Mouse (Mus musculus) kidney, embryonic 14.5 days (tissue): Measurements from ENCODE around the gene Kif1b. TPM values are rescaled to one million over a fixed set of nuclear protein-coding genes. Genes with fewer than 3 reads are reported as not detected.

ENCODE experiments used
- ATAC-seq: fragments of 200-750 bp; cut with Nextera tagmentation; 2 replicates; pipeline ENCODE4 v1.8.0; 2017; ENCODE audit warnings: moderate number of reproducible peaks, mild to moderate bottlenecking, moderate TSS enrichment, moderate library complexity; ENCODE audit not compliant: low FRiP score, low TSS enrichment
- H3K27ac ChIP-seq: fragments of 300-500 bp; sonication (generic); 2 replicates; pipeline ENCODE4 v1.5.1; 2014; ENCODE audit warnings: low read depth, mild to moderate bottlenecking, low read length, moderate library complexity, mixed read lengths
- H3K27me3 ChIP-seq: fragments of 300-500 bp; sonication (generic); 2 replicates; pipeline ENCODE4 v1.6.1; 2014; ENCODE audit warnings: mild to moderate bottlenecking, low read length; ENCODE audit not compliant: control insufficient read depth, insufficient read depth
- H3K36me3 ChIP-seq: fragments of 300-500 bp; sonication (generic); 2 replicates; pipeline ENCODE4 v1.6.1; 2014; ENCODE audit warnings: low read length, mixed read lengths; ENCODE audit not compliant: control insufficient read depth, insufficient read depth
- H3K4me1 ChIP-seq: fragments of 300-500 bp; sonication (generic); 2 replicates; pipeline ENCODE4 v1.6.1; 2014; ENCODE audit warnings: low read length, mixed read lengths; ENCODE audit not compliant: control insufficient read depth, insufficient read depth
- H3K4me2 ChIP-seq: fragments of 300-500 bp; sonication (generic); replicated peaks from 2 replicates; pipeline ENCODE4 v1.6.1; 2014; ENCODE audit warnings: low read depth, mild to moderate bottlenecking, low read length
- H3K4me3 ChIP-seq: fragments of 300-500 bp; sonication (generic); 2 replicates; pipeline ENCODE4 v1.5.1; 2014; ENCODE audit warnings: mild to moderate bottlenecking, low read length
- H3K9ac ChIP-seq: fragments of 300-500 bp; sonication (generic); 2 replicates; pipeline ENCODE4 v1.6.1; 2014; ENCODE audit warnings: low read depth, mild to moderate bottlenecking, low read length, moderate library complexity
- H3K9me3 ChIP-seq: fragments of 300-500 bp; sonication (generic); 2 replicates; pipeline ENCODE4 v1.6.1; 2016; ENCODE audit warnings: low read length; ENCODE audit not compliant: control insufficient read depth
- WGBS: fragments of 180-500 bp; shearing (Covaris S2); extraction: QIAGEN DNeasy Blood & Tissue Kit; methylation state at CpG from one replicate; pipeline ENCODE4 v1.1.7; 2014; 5-methylcytosine and 5-hydroxymethylcytosine counted together
- polyA plus RNA-seq: library from polyadenylated mRNA; unstranded; fragments of >200 nt; fragmentation: Nextera tagmentation; extraction: Ambion mirVana; gene quantifications from 2 replicates; pipeline ENCODE4 v1.2.1, GENCODE M21; 2014

Gene Kif1b
- polyA plus RNA-seq, 1 experiment from 2014 or later: 35.7 TPM

GRCm38 (mm10) chr4:149291061-149291460 is 16.4 kb downstream of the Kif1b start:
- H3K27ac ChIP-seq: no peak overlapping the region

GRCm38 (mm10) chr4:149290157-149290750 is 17.2 kb downstream of the Kif1b start:
- Histone ChIP-seq H3K4me2 (no peak overlapping the region), H3K36me3 (peaks cover 20% of the 10 kb centered on the region), H3K9ac (no peak overlapping the region), H3K4me3 (no peak overlapping the region), H3K4me1 (no peaks in the 10 kb centered on the region; the same call in 1 of the 2 replicates), H3K9me3 (no peaks in the 10 kb centered on the region), H3K27ac (no peak overlapping the region), H3K27me3 (no peaks in the 10 kb centered on the region)
- ATAC-seq: no peak
- WGBS: 83% methylated on average over 7 of the region's 7 CpGs

More at GRCm38 (mm10) chr4:149291061-149291460, 16.4 kb downstream of the Kif1b start:
- Histone ChIP-seq H3K27me3 (no peaks in the 10 kb centered on the region), H3K36me3 (peaks cover 20% of the 10 kb centered on the region), H3K4me2 (no peak overlapping the region), H3K4me1 (no peaks in the 10 kb centered on the region; the same call in 1 of the 2 replicates), H3K9me3 (no peaks in the 10 kb centered on the region), H3K4me3 (no peak overlapping the region), H3K9ac (no peak overlapping the region)
- no peak for ATAC-seq
- 81% methylated on average over 9 of the region's 9 CpGs for WGBS

- Histone ChIP-seq H3K36me3 (peaks cover 20% of the 10 kb centered on the region), H3K4me2 (no peak overlapping the region), H3K27me3 (no peaks in the 10 kb centered on the region), H3K27ac (no peak overlapping the region), H3K4me3 (no peak overlapping the region), H3K4me1 (no peaks in the 10 kb centered on the region), H3K9ac (no peak overlapping the region), H3K9me3 (no peaks in the 10 kb centered on the region)
- no peak for ATAC-seq
- WGBS: 79% methylated on average over 8 of the region's 8 CpGs
Observed at GRCm38 (mm10) chr4:149286287-149287137, 21.0 kb downstream of the Kif1b start.

GRCm38 (mm10) chr4:149285691-149286090 is 21.8 kb downstream of the Kif1b start:
- ATAC-seq: no peak
- Histone ChIP-seq H3K36me3 (peaks cover 15% of the 10 kb centered on the region), H3K9me3 (no peaks in the 10 kb centered on the region), H3K4me2 (no peak overlapping the region), H3K9ac (no peak overlapping the region), H3K4me1 (no peaks in the 10 kb centered on the region), H3K4me3 (no peak overlapping the region), H3K27me3 (no peaks in the 10 kb centered on the region), H3K27ac (no peak overlapping the region)
- WGBS: 98% methylated on average over 1 of the region's 1 CpGs

GRCm38 (mm10) chr4:149283018-149283417 is 24.5 kb downstream of the Kif1b start:
- no peak overlapping the region for H3K4me2 ChIP-seq
- H3K27me3 ChIP-seq: no peaks in the 10 kb centered on the region
- no peaks in the 10 kb centered on the region for H3K36me3 ChIP-seq
- no peak for ATAC-seq
- H3K9me3 ChIP-seq: no peaks in the 10 kb centered on the region
- no peak overlapping the region for H3K27ac ChIP-seq
- no peak overlapping the region for H3K9ac ChIP-seq
- 87% methylated on average over 3 of the region's 3 CpGs for WGBS
- no peak overlapping the region for H3K4me3 ChIP-seq
- 0 out of 2 replicates have a peak, but pooled peaks cover 7% of the 10 kb centered on the region for H3K4me1 ChIP-seq

- H3K27me3 ChIP-seq: no peaks in the 10 kb centered on the region
- no peak overlapping the region for H3K4me3 ChIP-seq
- H3K4me2 ChIP-seq: no peak overlapping the region
- no peaks in the 10 kb centered on the region for H3K9me3 ChIP-seq
- H3K9ac ChIP-seq: no peak overlapping the region
- H3K27ac ChIP-seq: no peak overlapping the region
- 68% methylated on average over 7 of the region's 7 CpGs for WGBS
- H3K4me1 ChIP-seq: 0 out of 2 replicates have a peak, but pooled peaks cover 7% of the 10 kb centered on the region
- ATAC-seq: no peak
- no peaks in the 10 kb centered on the region for H3K36me3 ChIP-seq
Observed at GRCm38 (mm10) chr4:149282025-149282738, 25.3 kb downstream of the Kif1b start.

- Histone ChIP-seq H3K27me3 (no peaks in the 10 kb centered on the region), H3K4me2 (no peak overlapping the region), H3K9me3 (no peaks in the 10 kb centered on the region), H3K36me3 (peaks cover 24% of the 10 kb centered on the region), H3K4me1 (0 out of 2 replicates have a peak, but pooled peaks cover 7% of the 10 kb centered on the region), H3K27ac (no peak overlapping the region), H3K9ac (no peak overlapping the region), H3K4me3 (no peak overlapping the region)
- peak; percentile 81; the same call in 1 of the 2 replicates for ATAC-seq
- WGBS: 61% methylated on average over 4 of the region's 4 CpGs
Observed at GRCm38 (mm10) chr4:149277571-149277970, 29.9 kb downstream of the Kif1b start.

GRCm38 (mm10) chr4:149273128-149273527 is 34.4 kb downstream of the Kif1b start:
- Histone ChIP-seq H3K4me2 (no peak overlapping the region), H3K27ac (no peak overlapping the region), H3K9me3 (no peaks in the 10 kb centered on the region), H3K27me3 (no peaks in the 10 kb centered on the region), H3K4me1 (no peaks in the 10 kb centered on the region), H3K4me3 (no peak overlapping the region), H3K36me3 (peaks cover 48% of the 10 kb centered on the region), H3K9ac (no peak overlapping the region)
- ATAC-seq: no peak
- 96% methylated on average over 1 of the region's 1 CpGs for WGBS
